Mouse (Mus musculus): ENCODE results near the gene Spsb1. TPM values are rescaled to one million over a fixed set of nuclear protein-coding genes. Genes with fewer than 3 reads are reported as not detected.

The Spsb1 gene
- polyA plus RNA-seq, 1 experiment from 2014 or later, result 7.5 TPM

- Histone ChIP-seq H3K9ac (ENCODE audit: low read length) (no peak overlapping the region), H3K4me2 (no peak overlapping the region), H3K27me3 (ENCODE audit: control insufficient read depth, insufficient read depth, low read length) (no peaks in the 10 kb centered on the region), H3K4me1 (ENCODE audit: control insufficient read depth, insufficient read depth, low read length) (peaks cover under 1% of the 10 kb centered on the region; the same call in 1 of the 2 replicates), H3K27ac (ENCODE audit: low read depth, low read length) (no peak overlapping the region), H3K9me3 (ENCODE audit: control insufficient read depth, low read length) (no peaks in the 10 kb centered on the region), H3K4me3 (ENCODE audit: low read depth, low read length) (no peak overlapping the region), H3K36me3 (ENCODE audit: control insufficient read depth, insufficient read depth, low read length) (no peaks in the 10 kb centered on the region)
- DNase-seq (ENCODE audit: low spot score, missing footprints) (no peak), ATAC-seq (ENCODE audit: low FRiP score) (no peak)
- WGBS, result 83% methylated on average over 11 of the region's 11 CpGs
These were observed 83.8 kb downstream of the Spsb1 start for GRCm38 (mm10) chr4:149871014-149871413.

GRCm38 (mm10) chr4:149870412-149870811 is 84.4 kb downstream of the Spsb1 start:
- ATAC-seq (ENCODE audit: low FRiP score) (no peak), DNase-seq (ENCODE audit: low spot score, missing footprints) (no peak)
- Histone ChIP-seq H3K27ac (ENCODE audit: low read depth, low read length) (no peak overlapping the region), H3K27me3 (ENCODE audit: control insufficient read depth, insufficient read depth, low read length) (no peaks in the 10 kb centered on the region), H3K9me3 (ENCODE audit: control insufficient read depth, low read length) (no peaks in the 10 kb centered on the region), H3K4me3 (ENCODE audit: low read depth, low read length) (no peak overlapping the region), H3K4me2 (no peak overlapping the region), H3K4me1 (ENCODE audit: control insufficient read depth, insufficient read depth, low read length) (no peaks in the 10 kb centered on the region; the same call in 1 of the 2 replicates), H3K9ac (ENCODE audit: low read length) (no peak overlapping the region), H3K36me3 (ENCODE audit: control insufficient read depth, insufficient read depth, low read length) (no peaks in the 10 kb centered on the region)

- no peak for DNase-seq (ENCODE audit: low spot score, missing footprints)
- WGBS, result 76% methylated on average over 13 of the region's 14 CpGs
- no peaks in the 10 kb centered on the region for H3K36me3 ChIP-seq (ENCODE audit: control insufficient read depth, insufficient read depth, low read length)
- H3K4me2 ChIP-seq, result no peak overlapping the region
- H3K4me1 ChIP-seq (ENCODE audit: control insufficient read depth, insufficient read depth, low read length), result no peaks in the 10 kb centered on the region
- H3K9me3 ChIP-seq (ENCODE audit: control insufficient read depth, low read length), result no peaks in the 10 kb centered on the region
- H3K9ac ChIP-seq (ENCODE audit: low read length), result no peak overlapping the region
- no peaks in the 10 kb centered on the region for H3K27me3 ChIP-seq (ENCODE audit: control insufficient read depth, insufficient read depth, low read length)
- H3K4me3 ChIP-seq (ENCODE audit: low read depth, low read length), result no peak overlapping the region
- H3K27ac ChIP-seq (ENCODE audit: low read depth, low read length), result no peak overlapping the region
- no peak for ATAC-seq (ENCODE audit: low FRiP score)
These were observed 86.1 kb downstream of the Spsb1 start for GRCm38 (mm10) chr4:149868725-149869124.

GRCm38 (mm10) chr4:149868009-149868408 is 86.8 kb downstream of the Spsb1 start:
- ATAC-seq (ENCODE audit: low FRiP score), result no peak
- 63% methylated on average over 9 of the region's 9 CpGs for WGBS

GRCm38 (mm10) chr4:149867351-149867750 is 87.5 kb downstream of the Spsb1 start:
- no peak for ATAC-seq (ENCODE audit: low FRiP score)
- H3K9ac ChIP-seq (ENCODE audit: low read length), result no peak overlapping the region
- no peak overlapping the region for H3K27ac ChIP-seq (ENCODE audit: low read depth, low read length)
- no peaks in the 10 kb centered on the region for H3K4me1 ChIP-seq (ENCODE audit: control insufficient read depth, insufficient read depth, low read length)
- DNase-seq (ENCODE audit: low spot score, missing footprints), result no peak
- H3K27me3 ChIP-seq (ENCODE audit: control insufficient read depth, insufficient read depth, low read length), result no peaks in the 10 kb centered on the region
- WGBS, result 74% methylated on average over 4 of the region's 4 CpGs
- no peak overlapping the region for H3K4me2 ChIP-seq
- H3K4me3 ChIP-seq (ENCODE audit: low read depth, low read length), result no peak overlapping the region
- H3K9me3 ChIP-seq (ENCODE audit: control insufficient read depth, low read length), result no peaks in the 10 kb centered on the region
- H3K36me3 ChIP-seq (ENCODE audit: control insufficient read depth, insufficient read depth, low read length), result no peaks in the 10 kb centered on the region

More at GRCm38 (mm10) chr4:149868009-149868408, 86.8 kb downstream of the Spsb1 start:
- no peaks in the 10 kb centered on the region for H3K36me3 ChIP-seq (ENCODE audit: control insufficient read depth, insufficient read depth, low read length)
- H3K4me1 ChIP-seq (ENCODE audit: control insufficient read depth, insufficient read depth, low read length), result no peaks in the 10 kb centered on the region
- H3K27me3 ChIP-seq (ENCODE audit: control insufficient read depth, insufficient read depth, low read length), result no peaks in the 10 kb centered on the region
- H3K4me3 ChIP-seq (ENCODE audit: low read depth, low read length), result no peak overlapping the region
- no peaks in the 10 kb centered on the region for H3K9me3 ChIP-seq (ENCODE audit: control insufficient read depth, low read length)
- no peak overlapping the region for H3K9ac ChIP-seq (ENCODE audit: low read length)
- DNase-seq (ENCODE audit: low spot score, missing footprints), result no peak
- H3K27ac ChIP-seq (ENCODE audit: low read depth, low read length), result no peak overlapping the region
- no peak overlapping the region for H3K4me2 ChIP-seq

GRCm38 (mm10) chr4:149864395-149864794 is 90.4 kb downstream of the Spsb1 start:
- Histone ChIP-seq H3K4me2 (no peak overlapping the region), H3K27me3 (ENCODE audit: control insufficient read depth, insufficient read depth, low read length) (no peaks in the 10 kb centered on the region), H3K4me1 (ENCODE audit: control insufficient read depth, insufficient read depth, low read length) (no peaks in the 10 kb centered on the region), H3K9me3 (ENCODE audit: control insufficient read depth, low read length) (no peaks in the 10 kb centered on the region), H3K27ac (ENCODE audit: low read depth, low read length) (no peak overlapping the region), H3K9ac (ENCODE audit: low read length) (no peak overlapping the region), H3K36me3 (ENCODE audit: control insufficient read depth, insufficient read depth, low read length) (no peaks in the 10 kb centered on the region), H3K4me3 (ENCODE audit: low read depth, low read length) (no peak overlapping the region)
- WGBS, result 90% methylated on average over 4 of the region's 4 CpGs
- no peak for ATAC-seq (ENCODE audit: low FRiP score)
- DNase-seq (ENCODE audit: low spot score, missing footprints), result no peak

GRCm38 (mm10) chr4:149863522-149863921 is 91.3 kb downstream of the Spsb1 start:
- Histone ChIP-seq H3K27me3 (ENCODE audit: control insufficient read depth, insufficient read depth, low read length) (no peaks in the 10 kb centered on the region), H3K9ac (ENCODE audit: low read length) (no peak overlapping the region), H3K4me2 (no peak overlapping the region), H3K36me3 (ENCODE audit: control insufficient read depth, insufficient read depth, low read length) (no peaks in the 10 kb centered on the region), H3K27ac (ENCODE audit: low read depth, low read length) (no peak overlapping the region), H3K4me1 (ENCODE audit: control insufficient read depth, insufficient read depth, low read length) (no peaks in the 10 kb centered on the region), H3K4me3 (ENCODE audit: low read depth, low read length) (no peak overlapping the region), H3K9me3 (ENCODE audit: control insufficient read depth, low read length) (no peaks in the 10 kb centered on the region)
- WGBS, result 90% methylated on average over 9 of the region's 9 CpGs
- ATAC-seq (ENCODE audit: low FRiP score) (no peak), DNase-seq (ENCODE audit: low spot score, missing footprints) (no peak)

- H3K27ac ChIP-seq (ENCODE audit: low read depth, low read length), result no peak overlapping the region
- DNase-seq (ENCODE audit: low spot score, missing footprints), result peak; percentile 45
- no peaks in the 10 kb centered on the region for H3K9me3 ChIP-seq (ENCODE audit: control insufficient read depth, low read length)
- no peak overlapping the region for H3K4me2 ChIP-seq
- no peak for ATAC-seq (ENCODE audit: low FRiP score)
- 79% methylated on average over 6 of the region's 6 CpGs for WGBS
- no peaks in the 10 kb centered on the region for H3K36me3 ChIP-seq (ENCODE audit: control insufficient read depth, insufficient read depth, low read length)
- no peak overlapping the region for H3K9ac ChIP-seq (ENCODE audit: low read length)
- H3K4me3 ChIP-seq (ENCODE audit: low read depth, low read length), result no peak overlapping the region
- H3K27me3 ChIP-seq (ENCODE audit: control insufficient read depth, insufficient read depth, low read length), result no peaks in the 10 kb centered on the region
- H3K4me1 ChIP-seq (ENCODE audit: control insufficient read depth, insufficient read depth, low read length), result peaks cover 4% of the 10 kb centered on the region
These were observed 94.5 kb downstream of the Spsb1 start for GRCm38 (mm10) chr4:149860393-149860792.

GRCm38 (mm10) chr4:149858584-149858983 is 96.3 kb downstream of the Spsb1 start:
- Histone ChIP-seq H3K4me1 (ENCODE audit: control insufficient read depth, insufficient read depth, low read length) (peaks cover 7% of the 10 kb centered on the region), H3K4me3 (ENCODE audit: low read depth, low read length) (no peak overlapping the region), H3K36me3 (ENCODE audit: control insufficient read depth, insufficient read depth, low read length) (no peaks in the 10 kb centered on the region), H3K27me3 (ENCODE audit: control insufficient read depth, insufficient read depth, low read length) (no peaks in the 10 kb centered on the region), H3K9me3 (ENCODE audit: control insufficient read depth, low read length) (no peaks in the 10 kb centered on the region), H3K9ac (ENCODE audit: low read length) (no peak overlapping the region), H3K4me2 (no peak overlapping the region), H3K27ac (ENCODE audit: low read depth, low read length) (no peak overlapping the region)
- DNase-seq (ENCODE audit: low spot score, missing footprints) (no peak), ATAC-seq (ENCODE audit: low FRiP score) (no peak)
- WGBS, result 74% methylated on average over 8 of the region's 8 CpGs

- peak; percentile 77 for DNase-seq (ENCODE audit: low spot score, missing footprints)
- Histone ChIP-seq H3K4me3 (ENCODE audit: low read depth, low read length) (no peak overlapping the region), H3K27me3 (ENCODE audit: control insufficient read depth, insufficient read depth, low read length) (no peaks in the 10 kb centered on the region), H3K4me1 (ENCODE audit: control insufficient read depth, insufficient read depth, low read length) (peaks cover 7% of the 10 kb centered on the region), H3K9ac (ENCODE audit: low read length) (no peak overlapping the region), H3K9me3 (ENCODE audit: control insufficient read depth, low read length) (no peaks in the 10 kb centered on the region), H3K27ac (ENCODE audit: low read depth, low read length) (no peak overlapping the region), H3K36me3 (ENCODE audit: control insufficient read depth, insufficient read depth, low read length) (no peaks in the 10 kb centered on the region), H3K4me2 (no peak overlapping the region)
- ATAC-seq (ENCODE audit: low FRiP score), result no peak
- 79% methylated on average over 6 of the region's 6 CpGs for WGBS
These were observed 96.7 kb downstream of the Spsb1 start for GRCm38 (mm10) chr4:149858097-149858496.
